Mouse (Mus musculus): Measurements from ENCODE around the gene Arhgdia.

- TF ChIP-seq EP300 (optimal IDR thresholded peaks at IDR 0.05), result no peak
- TF ChIP-seq CTCF (IDR thresholded peaks at IDR 0.05; ENCODE audit: low read depth), result no peak
Observed at GRCm38 (mm10) chr11:120534093-120534492, 47.3 kb downstream of the Arhgdia start.
